Mouse (Mus musculus): ENCODE measurements around the gene Gm5065. TPM values are rescaled to one million over a fixed set of nuclear protein-coding genes. Genes with fewer than 3 reads are reported as not detected.

Gene Gm5065
- not detected in 2 replicates for polyA plus RNA-seq (2016; fragmentation: Nextera tagmentation; extraction: Ambion mirVana)

- Histone ChIP-seq H3K4me3 (no peak within 1 kb of the TSS), H3K4me1 (no peaks in the 10 kb centered on the region), H3K36me3 (no peaks in the 10 kb centered on the region), H3K27ac (replicated peaks) (no peak within 1 kb of the TSS), H3K9me3 (replicated peaks) (peaks cover 64% of the 10 kb centered on the region), H3K27me3 (ENCODE audit: low read depth, poor library complexity, severe bottlenecking) (no peaks in the 10 kb centered on the region)
- WGBS = 86% methylated on average over 1 of the region's 1 CpGs
- DNase-seq (ENCODE audit: low spot score) = no peak
These were observed at the start of gene Gm5065 for GRCm38 (mm10) chr7:5350237-5350636. Gm5065 (plus strand) TSS chr7:5350537.

- Histone ChIP-seq H3K27me3 (ENCODE audit: low read depth, poor library complexity, severe bottlenecking) (no peaks in the 10 kb centered on the region), H3K4me1 (no peaks in the 10 kb centered on the region), H3K9me3 (replicated peaks) (peaks cover 84% of the 10 kb centered on the region), H3K4me3 (no peak overlapping the region), H3K36me3 (no peaks in the 10 kb centered on the region), H3K27ac (replicated peaks) (no peak overlapping the region)
- 90% methylated on average over 1 of the region's 1 CpGs for WGBS
- no peak for DNase-seq (ENCODE audit: low spot score)
These were observed 22.8 kb upstream of the Gm5065 start for GRCm38 (mm10) chr7:5327511-5327910.

DNA sequence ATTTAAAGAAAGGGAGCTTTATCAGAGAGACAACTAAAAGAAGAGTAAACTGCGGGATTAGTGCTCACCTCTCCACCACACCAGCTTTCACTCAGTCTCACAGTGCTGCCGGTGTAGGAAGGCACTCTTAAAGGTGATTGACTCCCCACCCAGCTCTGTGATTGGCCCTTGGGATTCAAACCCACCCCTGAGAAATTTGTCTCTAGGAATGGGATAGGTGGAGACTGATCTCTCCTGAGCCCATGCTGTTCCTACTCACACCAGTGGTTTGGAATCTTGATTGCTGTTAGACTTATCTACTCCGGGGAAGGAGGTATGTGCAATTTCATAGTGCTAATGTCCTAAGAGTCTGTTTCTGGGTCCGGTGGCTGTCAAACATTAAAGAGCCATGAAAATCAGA is 598 bp downstream of the Gm5065 start, which contains the start of gene Nlrp2:
Gene Nlrp2 (minus strand): TSS at position 101 of the 400 bp plus-strand sequence.
- 84% methylated on average over 4 of the region's 4 CpGs for WGBS
- DNase-seq (ENCODE audit: low spot score) = no peak
- Histone ChIP-seq H3K4me3 (no peak within 1 kb of the TSS), H3K36me3 (no peaks in the 10 kb centered on the region), H3K27ac (replicated peaks) (no peak within 1 kb of the TSS), H3K27me3 (ENCODE audit: low read depth, poor library complexity, severe bottlenecking) (no peaks in the 10 kb centered on the region), H3K9me3 (replicated peaks) (peaks cover 65% of the 10 kb centered on the region), H3K4me1 (no peaks in the 10 kb centered on the region)

DNA sequence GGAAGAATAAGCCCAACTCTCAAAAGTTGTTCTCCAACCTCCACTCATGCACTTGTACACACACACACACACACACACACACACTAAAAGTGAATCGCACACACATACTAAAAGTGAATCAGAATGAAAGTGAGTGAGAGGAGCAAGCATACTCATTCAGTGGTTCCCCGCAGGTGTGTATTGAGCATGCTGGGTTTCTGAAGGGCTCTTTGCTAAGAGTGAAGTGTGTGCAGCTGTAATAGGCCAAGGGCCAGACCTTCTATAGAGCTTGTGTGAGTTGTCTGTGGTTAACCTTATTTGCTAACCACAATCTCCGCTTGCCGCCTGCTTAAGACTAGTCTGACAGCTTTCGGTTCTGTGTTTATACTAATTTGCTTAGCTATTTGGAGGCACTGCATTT is 13.3 kb downstream of the Gm5065 start:
- H3K27ac ChIP-seq (replicated peaks) = no peak overlapping the region
- WGBS = 94% methylated on average over 5 of the region's 5 CpGs
- no peaks in the 10 kb centered on the region for H3K27me3 ChIP-seq (ENCODE audit: low read depth, poor library complexity, severe bottlenecking)
- peaks cover 90% of the 10 kb centered on the region for H3K9me3 ChIP-seq (replicated peaks)
- H3K4me3 ChIP-seq = no peak overlapping the region
- no peak for DNase-seq (ENCODE audit: low spot score)
- H3K4me1 ChIP-seq = no peaks in the 10 kb centered on the region
- H3K36me3 ChIP-seq = no peaks in the 10 kb centered on the region

DNA sequence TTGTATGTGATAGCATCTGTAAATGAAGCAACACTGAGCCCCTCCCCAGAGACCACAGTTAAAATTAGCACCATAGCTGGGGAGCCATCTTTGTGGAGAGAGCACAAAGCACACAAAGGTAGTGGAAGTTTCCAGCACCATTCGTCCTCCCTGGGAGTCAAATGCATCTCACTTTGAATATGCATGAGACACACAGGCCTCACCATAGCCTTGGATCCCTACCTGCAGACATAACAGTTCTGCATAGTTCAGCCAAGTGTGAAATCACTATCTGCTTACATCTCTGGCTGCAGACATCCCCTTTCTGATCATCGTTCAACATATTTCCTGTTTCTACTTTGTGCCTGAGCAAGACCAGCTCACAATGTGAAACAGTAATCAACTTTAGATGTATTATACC is 16.4 kb downstream of the Gm5065 start:
- Histone ChIP-seq H3K4me3 (no peak overlapping the region), H3K9me3 (replicated peaks) (peaks cover 59% of the 10 kb centered on the region), H3K27me3 (ENCODE audit: low read depth, poor library complexity, severe bottlenecking) (no peaks in the 10 kb centered on the region), H3K36me3 (no peaks in the 10 kb centered on the region), H3K4me1 (no peaks in the 10 kb centered on the region), H3K27ac (replicated peaks) (no peak overlapping the region)
- no peak for DNase-seq (ENCODE audit: low spot score)
- 76% methylated on average over 2 of the region's 2 CpGs for WGBS

DNA sequence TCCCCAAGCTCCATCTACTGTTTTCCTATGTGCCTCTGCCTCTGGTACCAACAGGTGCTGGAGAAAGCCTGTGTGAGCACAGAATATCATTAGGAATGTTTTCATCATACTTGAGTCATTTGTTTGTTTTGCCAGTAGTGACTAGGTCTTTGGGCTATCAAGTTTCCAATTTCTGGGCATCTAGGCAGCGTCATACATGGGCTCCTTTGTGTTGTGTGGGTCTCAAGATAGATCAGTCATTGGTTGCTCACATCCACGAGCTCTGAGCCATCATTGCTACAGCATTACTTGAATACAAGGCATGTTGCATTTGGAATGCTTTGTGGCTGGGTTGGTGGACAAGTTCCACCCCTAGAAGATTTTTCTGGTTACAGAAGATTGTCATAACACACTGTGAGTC is 55.9 kb downstream of the Gm5065 start:
- no peaks in the 10 kb centered on the region for H3K27me3 ChIP-seq (ENCODE audit: low read depth, poor library complexity, severe bottlenecking)
- no peak overlapping the region for H3K4me3 ChIP-seq
- no peak overlapping the region for H3K27ac ChIP-seq (replicated peaks)
- peaks cover 65% of the 10 kb centered on the region for H3K9me3 ChIP-seq (replicated peaks)
- H3K4me1 ChIP-seq = no peaks in the 10 kb centered on the region
- H3K36me3 ChIP-seq = no peaks in the 10 kb centered on the region
- no peak for DNase-seq (ENCODE audit: low spot score)
- 49% methylated on average over 2 of the region's 2 CpGs for WGBS

Other genes starting within 250 kb of the Gm5065 start
- gene Rfpl4, start 233.6 kb upstream of the Gm5065 start, polyA plus RNA-seq (2016; fragmentation: Nextera tagmentation; extraction: Ambion mirVana) = not detected in 2 replicates
- 0.33 and 0.48 TPM in 2 replicates for gene Rasl2-9, start 224.6 kb upstream of the Gm5065 start, polyA plus RNA-seq (2016; fragmentation: Nextera tagmentation; extraction: Ambion mirVana)
- not detected in 2 replicates for gene Vmn1r55, start 200.9 kb upstream of the Gm5065 start, polyA plus RNA-seq (2016; fragmentation: Nextera tagmentation; extraction: Ambion mirVana)
- gene Vmn1r56, start 153.8 kb upstream of the Gm5065 start, polyA plus RNA-seq (2016; fragmentation: Nextera tagmentation; extraction: Ambion mirVana) = not detected in 2 replicates
- not detected in 2 replicates for gene Vmn1r57, start 132.0 kb upstream of the Gm5065 start, polyA plus RNA-seq (2016; fragmentation: Nextera tagmentation; extraction: Ambion mirVana)
- not detected in 2 replicates for gene Nlrp2, start 498 bp downstream of the Gm5065 start, polyA plus RNA-seq (2016; fragmentation: Nextera tagmentation; extraction: Ambion mirVana)
- gene Vmn1r58, start 62.9 kb downstream of the Gm5065 start, polyA plus RNA-seq (2016; fragmentation: Nextera tagmentation; extraction: Ambion mirVana) = not detected in 2 replicates
- gene Vmn1r59, start 106.2 kb downstream of the Gm5065 start, polyA plus RNA-seq (2016; fragmentation: Nextera tagmentation; extraction: Ambion mirVana) = not detected in 2 replicates
- gene Vmn2r28, start 143.4 kb downstream of the Gm5065 start, polyA plus RNA-seq (2016; fragmentation: Nextera tagmentation; extraction: Ambion mirVana) = not detected in 2 replicates
- not detected in 2 replicates for gene Vmn1r60, start 196.8 kb downstream of the Gm5065 start, polyA plus RNA-seq (2016; fragmentation: Nextera tagmentation; extraction: Ambion mirVana)

All from midbrain, embryonic 10.5 days (tissue).